Mouse (Mus musculus): ENCODE data around the gene Mesd.

GRCm38 (mm10) chr7:83939017-83939721 lies 54.9 kb downstream of the Mesd start:
- TF ChIP-seq CTCF (IDR thresholded peaks at IDR 0.05; ENCODE audit: control insufficient read depth, insufficient read depth, insufficient read length) = no peak
- no peak for TF ChIP-seq MYOG (IDR thresholded peaks at IDR 0.05; ENCODE audit: control insufficient read depth, extremely low read depth, insufficient read length)
- no peak for TF ChIP-seq USF1 (IDR thresholded peaks at IDR 0.05; ENCODE audit: low read depth)
- peak; percentile 79 for TF ChIP-seq MAX (IDR thresholded peaks at IDR 0.05)
- TF ChIP-seq MYOD1 (IDR thresholded peaks at IDR 0.05; ENCODE audit: control insufficient read depth, insufficient read length, low read depth) = no peak
- TF ChIP-seq CEBPB (IDR thresholded peaks at IDR 0.05; ENCODE audit: low read depth) = peak; percentile 65
- TF ChIP-seq FOSL1 (IDR thresholded peaks at IDR 0.05; ENCODE audit: insufficient read depth, low read length, poor library complexity, severe bottlenecking) = no peak
